Mouse (Mus musculus) liver, postnatal 0 days (tissue): ENCODE measurements at regions not wholly inside any gene's neighbourhood (a gene's known extent, or its start where the extent isn't known, plus 50 kb on each side); places are given as distances from the start of the nearest gene placed in this dataset.

Source experiments
- ATAC-seq: fragments of 200-750 bp; cut with Nextera tagmentation; 2 replicates; pipeline ENCODE4 v1.8.0; 2017; ENCODE audit warnings: mild to moderate bottlenecking, moderate library complexity
- DNase-seq: peaks from one replicate; pipeline ENCODE4 v3.0.0-alpha.2; 2016
- H3K27ac ChIP-seq: fragments of 300-500 bp; sonication (generic); 2 replicates; pipeline ENCODE4 v1.5.1; 2014; ENCODE audit warnings: antibody characterized with exemption, moderate library complexity, mild to moderate bottlenecking, low read depth
- H3K27me3 ChIP-seq: fragments of 300-500 bp; sonication (generic); 2 replicates; pipeline ENCODE4 v1.6.1; 2014; ENCODE audit warnings: low read length, control low read depth, mixed read lengths; ENCODE audit not compliant: insufficient read depth
- H3K36me3 ChIP-seq: fragments of 300-500 bp; sonication (generic); replicated peaks from 2 replicates; pipeline ENCODE4 v1.6.1; 2014; ENCODE audit warnings: mild to moderate bottlenecking, control low read depth, low read length, moderate library complexity, mixed read lengths; ENCODE audit not compliant: insufficient read depth
- H3K4me1 ChIP-seq: fragments of 300-500 bp; sonication (generic); 2 replicates; pipeline ENCODE4 v1.6.1; 2014; ENCODE audit warnings: antibody characterized with exemption, mild to moderate bottlenecking, control low read depth; ENCODE audit not compliant: insufficient read depth
- H3K4me2 ChIP-seq: fragments of 300-500 bp; sonication (generic); 2 replicates; pipeline ENCODE4 v1.6.1; 2014; ENCODE audit warnings: low read depth, mild to moderate bottlenecking, low read length, moderate library complexity, mixed read lengths
- H3K4me3 ChIP-seq: fragments of 300-500 bp; sonication (generic); 2 replicates; pipeline ENCODE4 v1.5.1; 2014; ENCODE audit warnings: low read depth, low read length
- H3K9ac ChIP-seq: fragments of 300-500 bp; sonication (generic); replicated peaks from 2 replicates; pipeline ENCODE4 v1.6.1; 2014; ENCODE audit warnings: mild to moderate bottlenecking, moderate library complexity
- H3K9me3 ChIP-seq: fragments of 300-500 bp; sonication (generic); 2 replicates; pipeline ENCODE4 v1.6.1; 2016; ENCODE audit warnings: mild to moderate bottlenecking, control low read depth, low read length, mixed read lengths
- CTCF ChIP-seq: sonication (generic); IDR thresholded peaks from 2 replicates; pipeline ENCODE4 v1.5.1; 2016; ENCODE audit warnings: antibody characterized with exemption, low read depth
- EP300 ChIP-seq: IDR thresholded peaks from 2 replicates; pipeline ENCODE4 v1.6.1; 2016; ENCODE audit warnings: antibody characterized with exemption, low read depth, mild to moderate bottlenecking
- WGBS: fragments of 180-500 bp; shearing (Covaris S2); extraction: QIAGEN DNeasy Blood & Tissue Kit; methylation state at CpG from one replicate; pipeline ENCODE4 v1.1.7; 2014; ENCODE audit not compliant: insufficient replicate concordance; 5-methylcytosine and 5-hydroxymethylcytosine counted together

DNA sequence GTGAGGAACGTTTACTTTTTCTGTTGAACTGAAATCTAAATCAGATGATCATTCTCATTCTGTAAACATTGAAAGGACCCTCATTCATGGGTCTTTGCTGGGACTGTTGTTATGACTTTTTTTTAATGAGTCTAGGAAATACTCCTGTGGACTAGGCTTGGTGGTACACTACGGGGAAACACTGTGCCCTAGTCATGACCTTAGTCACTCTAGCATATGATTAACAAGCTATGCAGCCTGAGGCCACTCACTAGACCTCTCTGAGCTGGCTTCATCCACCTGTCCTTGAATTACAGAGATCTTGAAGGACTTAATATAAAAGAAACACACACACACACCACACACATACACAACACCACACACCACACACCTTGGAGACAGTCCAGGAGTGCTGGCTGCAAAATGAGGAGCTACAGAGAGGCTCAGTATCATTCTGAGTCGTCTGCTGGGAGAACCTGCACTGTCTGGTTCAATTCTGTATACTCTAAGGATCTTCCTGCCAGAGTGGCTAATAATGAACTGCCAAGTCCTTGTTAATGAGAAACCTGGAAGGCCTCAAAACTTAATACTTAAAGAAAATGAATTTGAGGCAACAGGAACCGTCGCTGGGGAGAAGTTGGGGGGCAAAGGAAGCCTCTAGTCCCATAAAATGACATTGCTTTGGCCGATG lies 428.0 kb downstream of the Atp23 start:
- Histone ChIP-seq H3K27me3 (no peaks in the 10 kb centered on the region), H3K36me3 (no peaks in the 10 kb centered on the region), H3K9me3 (no peaks in the 10 kb centered on the region; the same call in 1 of the 2 replicates), H3K4me1 (no peaks in the 10 kb centered on the region), H3K27ac (no peak overlapping the region), H3K4me2 (no peak overlapping the region), H3K9ac (no peak overlapping the region), H3K4me3 (no peak overlapping the region)
- WGBS, result 63% methylated on average over 6 of the region's 6 CpGs
- DNase-seq (no peak), ATAC-seq (no peak)
- TF ChIP-seq EP300, result no peak
- no peak for TF ChIP-seq CTCF

DNA sequence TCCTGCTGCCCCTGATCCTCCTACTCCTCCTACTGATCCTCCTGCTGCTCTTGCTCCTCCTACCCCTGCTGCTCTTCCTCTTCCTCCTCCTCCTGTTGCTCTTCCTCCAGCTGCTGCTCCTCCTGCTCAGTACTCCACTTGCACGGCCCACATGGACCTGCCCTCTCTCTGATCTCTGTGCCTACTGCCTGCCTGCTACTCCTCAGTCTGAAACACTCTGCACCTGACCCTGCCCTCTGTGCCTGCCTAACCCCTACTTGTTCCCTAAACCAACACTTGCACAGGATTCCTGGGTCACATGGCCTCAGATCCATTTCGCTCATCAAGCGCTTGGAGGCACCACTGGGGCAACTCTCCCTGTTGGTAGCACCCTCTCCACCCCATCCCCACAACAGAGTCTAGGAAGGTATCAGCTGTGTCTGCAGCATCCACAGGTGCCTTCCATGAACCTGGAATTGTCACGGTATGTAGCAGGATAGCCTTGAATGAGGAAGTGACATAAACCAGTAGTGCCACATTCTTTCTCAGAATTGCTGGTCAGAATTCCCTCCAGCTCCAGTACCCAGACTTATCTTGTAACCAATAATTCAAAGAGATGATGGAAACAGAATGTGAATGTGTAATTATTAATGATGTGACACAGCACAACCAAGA lies 430.2 kb downstream of the Atp23 start:
- Histone ChIP-seq H3K4me1 (no peaks in the 10 kb centered on the region), H3K4me3 (no peak overlapping the region), H3K27me3 (no peaks in the 10 kb centered on the region), H3K9ac (no peak overlapping the region), H3K9me3 (no peaks in the 10 kb centered on the region; the same call in 1 of the 2 replicates), H3K4me2 (no peak overlapping the region), H3K27ac (no peak overlapping the region), H3K36me3 (no peaks in the 10 kb centered on the region)
- ATAC-seq, result no peak
- TF ChIP-seq CTCF (no peak), EP300 (no peak)
- 66% methylated on average over 4 of the region's 4 CpGs for WGBS
- DNase-seq, result no peak

DNA sequence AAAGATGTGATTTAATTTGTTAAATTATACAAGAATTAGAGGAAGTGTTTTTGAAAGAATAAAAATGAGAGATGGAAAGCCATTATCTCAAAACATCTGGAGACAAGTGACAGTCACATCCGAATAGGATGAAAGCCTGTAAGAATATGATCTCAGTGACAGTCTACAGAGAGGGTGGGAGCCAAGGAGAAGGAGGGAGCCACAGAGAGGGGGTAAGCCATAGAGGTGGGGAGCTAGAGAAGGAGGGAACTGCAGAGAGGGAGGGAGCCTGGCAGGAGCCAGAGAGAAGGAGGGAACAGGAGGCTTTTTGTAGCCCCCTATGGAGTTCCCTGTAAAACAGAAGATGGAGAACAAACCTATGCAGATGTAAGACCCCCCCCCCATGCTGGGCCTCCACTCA lies 438.4 kb downstream of the Atp23 start:
- no peak overlapping the region for H3K4me2 ChIP-seq
- TF ChIP-seq CTCF, result no peak
- no peak for TF ChIP-seq EP300
- H3K4me1 ChIP-seq, result no peaks in the 10 kb centered on the region
- DNase-seq (no peak), ATAC-seq (no peak)
- no peak overlapping the region for H3K4me3 ChIP-seq
- H3K36me3 ChIP-seq, result no peaks in the 10 kb centered on the region
- no peak overlapping the region for H3K9ac ChIP-seq
- H3K9me3 ChIP-seq, result no peaks in the 10 kb centered on the region
- no peaks in the 10 kb centered on the region for H3K27me3 ChIP-seq
- WGBS, result 67% methylated on average over 1 of the region's 1 CpGs
- no peak overlapping the region for H3K27ac ChIP-seq

DNA sequence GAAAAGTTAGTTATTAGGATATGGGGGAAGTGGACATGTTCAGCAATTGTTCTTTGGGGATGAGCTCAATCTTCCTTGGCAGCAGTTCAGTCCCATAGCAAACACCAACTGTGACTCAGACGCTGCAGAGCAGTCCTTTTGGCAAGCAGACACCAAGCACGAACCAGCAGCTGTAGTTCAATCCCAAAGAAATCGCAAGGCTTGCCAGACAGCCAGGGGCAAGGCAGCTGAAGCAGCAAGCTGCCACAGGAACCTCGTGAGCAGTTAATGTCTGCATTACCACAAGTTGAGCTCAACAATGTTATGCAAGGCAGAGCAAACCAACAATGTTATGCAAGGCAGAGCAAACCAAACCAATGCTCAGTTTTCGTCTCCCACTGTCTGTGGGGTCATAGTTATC lies 442.6 kb downstream of the Atp23 start:
- Histone ChIP-seq H3K27ac (no peak overlapping the region), H3K4me1 (no peaks in the 10 kb centered on the region), H3K4me2 (no peak overlapping the region), H3K9ac (no peak overlapping the region), H3K4me3 (no peak overlapping the region), H3K9me3 (no peaks in the 10 kb centered on the region), H3K36me3 (no peaks in the 10 kb centered on the region), H3K27me3 (no peaks in the 10 kb centered on the region)
- ATAC-seq (no peak), DNase-seq (no peak)
- TF ChIP-seq EP300 (no peak), CTCF (no peak)
- 56% methylated on average over 5 of the region's 5 CpGs for WGBS

DNA sequence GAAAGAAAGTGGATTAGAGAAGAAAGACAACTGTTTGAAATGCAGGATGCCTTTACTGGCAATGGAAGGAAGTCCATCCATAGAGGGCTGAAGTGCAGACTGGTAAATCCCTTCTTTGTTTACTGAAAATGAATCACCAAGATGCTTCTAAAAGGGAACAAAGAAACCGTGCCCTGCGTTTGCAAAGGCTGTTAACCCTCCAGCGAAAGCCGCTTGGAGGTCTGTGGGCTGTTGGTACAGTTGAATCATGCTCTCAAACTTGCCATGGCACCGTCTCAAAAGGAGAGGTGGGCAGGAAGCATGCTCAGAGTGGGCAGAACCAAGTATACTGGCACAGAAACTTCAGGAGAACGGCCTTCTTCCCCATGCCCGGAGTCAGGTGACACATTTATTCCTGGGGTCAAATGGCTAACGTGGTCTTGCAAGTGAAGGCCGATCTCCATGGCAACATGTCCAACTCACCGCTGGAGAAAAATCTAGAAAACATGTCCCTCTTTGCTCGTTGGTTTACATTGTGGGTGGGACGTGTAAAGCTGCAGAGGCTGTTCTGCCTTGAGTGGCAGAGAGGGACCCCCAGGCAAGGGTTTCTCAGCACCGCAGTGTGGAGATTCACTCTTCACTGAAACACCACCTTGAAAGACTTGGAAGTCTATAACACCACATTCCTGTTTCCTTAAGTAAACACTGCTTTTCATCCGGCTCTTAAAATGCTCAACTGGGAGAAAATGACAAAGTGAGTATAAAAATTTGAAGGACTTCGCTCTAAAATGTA lies 448.2 kb downstream of the Atp23 start:
- no peak for DNase-seq
- ATAC-seq, result no peak
- 81% methylated on average over 15 of the region's 15 CpGs for WGBS
- Histone ChIP-seq H3K27me3 (no peaks in the 10 kb centered on the region), H3K9ac (no peak overlapping the region), H3K4me1 (no peaks in the 10 kb centered on the region), H3K27ac (no peak overlapping the region), H3K36me3 (no peaks in the 10 kb centered on the region), H3K4me2 (no peak overlapping the region), H3K4me3 (no peak overlapping the region), H3K9me3 (no peaks in the 10 kb centered on the region)
- no peak for TF ChIP-seq EP300
- no peak for TF ChIP-seq CTCF

DNA sequence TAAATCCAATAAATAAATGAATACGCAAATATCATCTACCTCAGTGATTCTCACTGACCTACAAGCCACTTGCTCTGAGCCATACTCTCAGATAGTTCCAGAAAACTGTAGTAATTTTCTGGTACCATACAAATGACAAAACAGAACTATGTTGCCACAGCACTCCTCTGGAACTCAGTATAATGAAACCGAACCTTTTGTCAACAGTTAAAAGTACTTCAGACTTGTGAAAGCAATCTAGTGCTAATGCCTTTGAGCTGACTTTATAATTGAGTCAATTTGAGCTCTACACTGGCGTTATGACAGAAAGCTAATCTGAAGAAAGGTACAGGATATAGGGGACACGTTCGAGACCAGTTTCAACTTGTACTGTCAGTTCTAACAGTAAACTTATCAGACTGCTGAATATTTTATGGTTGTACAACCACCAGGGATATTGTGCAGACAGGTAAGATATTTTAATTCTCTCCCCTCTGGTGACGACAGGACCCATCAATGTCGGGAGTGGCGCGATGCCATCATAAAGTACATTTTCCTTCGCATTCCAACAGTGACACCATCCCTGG lies 449.0 kb downstream of the Atp23 start:
- WGBS, result 86% methylated on average over 10 of the region's 10 CpGs
- ATAC-seq (no peak), DNase-seq (no peak)
- no peak overlapping the region for H3K4me2 ChIP-seq
- H3K4me3 ChIP-seq, result no peak overlapping the region
- no peak overlapping the region for H3K9ac ChIP-seq
- no peaks in the 10 kb centered on the region for H3K9me3 ChIP-seq
- H3K36me3 ChIP-seq, result no peaks in the 10 kb centered on the region
- H3K27me3 ChIP-seq, result no peaks in the 10 kb centered on the region
- no peak overlapping the region for H3K27ac ChIP-seq
- TF ChIP-seq EP300 (no peak), CTCF (no peak)
- H3K4me1 ChIP-seq, result no peaks in the 10 kb centered on the region
